Mouse (Mus musculus): ENCODE results near the gene Ppa1.

Gene Ppa1

DNA sequence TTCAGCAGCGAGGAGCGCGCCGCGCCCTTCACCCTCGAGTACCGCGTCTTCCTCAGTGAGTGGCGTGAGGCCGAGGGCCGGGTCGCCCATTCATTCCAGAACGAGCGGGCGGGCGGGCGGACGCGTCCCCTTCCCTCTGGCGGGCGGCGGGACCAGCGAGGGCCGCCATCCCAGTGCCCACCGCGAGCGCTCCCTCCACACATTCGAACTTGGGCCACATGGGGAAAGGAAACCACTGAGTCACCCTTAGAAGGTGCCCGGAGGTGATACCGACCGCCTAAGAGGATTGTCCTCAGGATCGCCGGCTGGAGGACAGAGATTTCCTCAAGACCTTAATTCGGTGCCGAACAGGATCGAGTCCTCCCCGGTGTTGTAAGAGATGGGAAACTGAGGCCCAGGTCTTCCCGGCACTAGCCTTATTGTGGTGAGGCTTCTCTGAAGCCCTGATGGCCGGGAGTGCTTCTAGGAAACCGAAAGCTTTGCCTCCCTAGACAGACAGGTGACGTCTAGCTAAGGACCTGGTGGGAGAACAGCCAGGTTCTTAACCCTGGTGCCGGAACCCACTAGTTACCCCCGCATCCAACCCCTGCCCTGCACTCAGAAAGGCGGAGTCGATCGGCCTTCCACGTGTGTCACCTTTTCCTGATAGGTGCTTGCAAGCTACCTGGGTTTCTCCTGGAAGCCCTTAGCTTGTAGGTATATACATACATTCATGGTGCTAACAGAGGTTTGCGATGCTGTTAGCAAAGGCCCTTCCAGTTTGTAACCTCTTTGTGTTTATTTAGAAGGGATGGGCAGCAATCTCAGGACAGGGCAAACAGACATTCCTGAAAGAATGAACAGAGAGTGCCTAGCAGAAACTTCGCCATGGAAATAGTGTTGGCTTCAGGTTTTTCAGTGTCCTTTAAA lies 639 bp downstream of the Ppa1 start:
- DNase-seq = peak; percentile 14

DNA sequence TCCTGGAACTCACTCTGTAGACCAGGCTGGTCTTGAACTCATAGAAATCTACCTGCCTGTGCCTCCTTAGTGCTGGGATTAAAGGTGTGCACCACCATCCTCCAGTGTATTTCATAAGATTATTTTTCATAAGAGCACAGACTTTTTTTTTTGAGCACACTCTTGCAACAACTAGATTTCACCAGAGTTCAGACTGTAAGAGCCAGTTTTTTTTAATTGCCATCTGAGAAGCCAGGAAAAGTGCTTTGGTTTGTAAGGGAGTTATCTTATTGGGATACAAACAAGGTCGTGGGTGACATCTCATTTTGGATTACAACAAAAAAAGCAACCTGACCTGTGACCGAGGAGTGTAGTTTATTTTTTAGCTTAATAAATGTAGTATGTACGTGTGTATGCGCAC lies 5.8 kb downstream of the Ppa1 start:
- DNase-seq = no peak

GRCm38 (mm10) chr10:61654691-61655090 lies 6.3 kb downstream of the Ppa1 start:
- DNase-seq = no peak

DNA sequence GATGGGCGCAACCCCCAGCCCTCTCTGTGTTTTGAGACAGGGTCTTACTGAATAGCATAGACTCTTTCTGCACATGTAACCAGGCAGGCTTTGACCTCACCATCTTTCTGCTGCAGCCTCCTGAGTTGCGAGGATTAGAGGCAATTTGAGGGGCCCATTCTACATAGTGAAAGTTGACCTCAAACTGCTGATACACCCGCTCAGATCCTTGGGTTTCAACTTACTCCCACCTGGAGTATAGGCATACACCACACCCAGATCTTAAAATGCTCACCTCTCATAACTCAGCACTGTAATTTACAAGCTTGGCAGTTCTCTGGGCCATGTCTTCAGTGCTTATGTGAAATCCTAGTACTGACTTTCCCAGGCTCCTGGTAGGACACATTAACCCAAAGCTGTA lies 6.8 kb downstream of the Ppa1 start:
- no peak for DNase-seq

DNA sequence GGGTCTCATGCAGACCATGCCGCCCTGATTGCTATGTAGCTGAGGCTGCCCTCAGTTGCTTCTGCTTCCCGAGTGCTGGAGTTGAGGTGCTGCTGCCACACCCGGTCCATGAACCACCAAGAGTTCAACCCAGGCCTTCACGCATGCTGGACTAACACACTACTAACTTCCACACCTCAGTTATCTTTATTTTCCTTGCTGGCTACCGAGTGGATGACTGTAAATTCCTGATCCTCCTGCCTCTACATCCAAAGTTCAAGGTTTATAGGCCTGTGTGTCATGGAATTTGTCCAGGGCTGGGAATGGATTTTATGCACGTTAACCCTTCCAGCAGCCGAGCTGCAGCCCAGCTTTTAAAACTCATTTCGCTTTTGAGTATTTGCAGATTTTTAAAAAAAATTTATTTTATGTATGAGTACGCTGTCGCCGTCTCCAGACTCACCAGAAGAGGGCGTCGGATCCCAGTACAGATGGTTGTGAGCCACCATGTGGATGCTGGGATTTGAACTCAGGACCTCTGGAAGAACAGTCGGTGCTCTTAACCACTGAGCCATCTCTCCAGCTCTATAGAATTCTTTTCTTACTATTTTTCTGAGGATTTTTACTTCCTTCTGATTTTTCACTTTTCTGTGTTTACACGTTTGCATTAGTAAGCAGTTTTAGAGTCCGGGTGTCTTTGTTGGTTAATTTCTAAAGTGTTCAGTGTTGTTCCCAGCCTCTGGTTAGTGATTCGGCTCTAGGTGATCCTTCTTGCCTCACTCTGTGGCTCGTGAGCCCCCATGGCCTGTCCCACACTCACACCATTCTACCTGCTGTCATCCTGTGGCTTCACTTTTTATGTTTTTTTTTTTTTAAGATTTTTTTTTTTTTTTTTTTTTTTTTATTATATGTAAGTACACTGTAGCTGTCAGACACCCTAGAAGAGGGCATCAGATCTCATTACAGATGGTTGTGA lies 8.9 kb downstream of the Ppa1 start:
- peak; percentile 72 for DNase-seq

DNA sequence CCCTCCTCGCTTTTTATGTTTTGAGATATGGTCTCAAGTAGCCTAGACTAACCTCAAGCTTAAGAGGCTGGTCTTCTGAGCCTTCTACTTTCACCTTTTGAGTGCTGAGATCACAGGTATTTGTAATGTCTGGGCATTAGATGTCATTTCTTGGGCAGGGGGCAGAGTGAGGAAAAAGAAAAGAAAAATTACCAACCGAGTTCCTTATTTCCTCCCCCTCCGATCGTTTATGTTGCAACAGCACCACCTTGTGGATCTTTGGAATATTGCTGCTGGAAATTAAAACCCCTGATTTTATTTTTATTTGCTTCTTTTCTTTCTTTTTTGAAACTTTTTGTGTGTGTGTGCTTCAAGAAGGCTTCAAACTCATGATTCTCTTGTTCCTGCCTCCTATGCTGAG lies 9.6 kb downstream of the Ppa1 start:
- peak; percentile 31 for DNase-seq

- DNase-seq = no peak
Measured at GRCm38 (mm10) chr10:61661887-61662286, 13.5 kb downstream of the Ppa1 start.

DNA sequence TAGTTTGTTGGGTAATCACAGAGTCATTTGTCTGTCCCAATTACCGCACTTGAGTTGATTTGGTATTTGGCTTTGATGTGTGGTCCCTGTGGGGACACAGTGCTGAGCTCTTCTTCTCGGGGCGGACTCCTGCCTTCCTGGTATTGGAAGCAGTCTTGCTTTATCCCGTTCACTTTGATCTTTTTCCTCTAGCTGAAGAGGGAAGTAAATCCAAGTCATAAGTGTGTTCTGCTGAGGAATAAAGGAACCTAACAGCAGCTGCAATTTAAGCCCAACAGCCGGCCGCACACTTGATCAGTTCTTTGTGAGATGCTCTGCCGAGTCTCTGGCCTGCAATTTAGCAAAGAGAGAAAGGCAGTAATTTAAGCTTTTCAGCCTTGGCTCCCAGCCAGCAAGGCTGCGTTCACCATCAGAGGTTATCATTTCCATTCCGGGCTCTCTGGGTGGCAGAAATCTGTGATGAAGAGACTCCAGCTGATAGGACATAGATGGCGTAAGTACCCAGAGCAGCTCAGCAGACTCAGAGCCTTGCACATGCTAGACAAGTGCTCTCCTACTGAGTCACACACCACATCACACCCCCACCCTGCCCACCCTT lies 14.1 kb downstream of the Ppa1 start:
- DNase-seq = no peak

- DNase-seq = no peak
Measured at GRCm38 (mm10) chr10:61665111-61665510, 16.8 kb downstream of the Ppa1 start.

DNA sequence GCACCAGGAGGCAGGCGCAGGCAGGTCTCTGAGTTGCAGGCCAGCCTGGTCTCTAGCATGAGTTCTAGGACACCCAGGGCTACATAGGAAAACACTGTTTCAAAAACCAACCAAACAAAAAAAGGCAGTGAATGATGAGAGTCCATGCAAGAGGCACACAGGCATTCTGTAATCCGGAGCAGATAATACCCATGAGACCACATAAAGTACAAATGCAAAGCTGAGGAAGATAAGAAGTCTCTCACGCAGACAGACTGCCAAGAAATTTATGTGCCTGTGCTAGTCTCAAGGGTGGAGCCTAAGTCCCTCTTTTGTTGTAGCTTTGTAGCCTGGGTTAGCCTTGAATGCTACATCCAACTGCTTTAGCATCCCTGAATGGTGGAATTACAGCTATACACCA lies 17.3 kb downstream of the Ppa1 start:
- DNase-seq = no peak

GRCm38 (mm10) chr10:61669289-61669688 lies 20.9 kb downstream of the Ppa1 start:
- no peak for DNase-seq

GRCm38 (mm10) chr10:61669896-61670295 lies 21.5 kb downstream of the Ppa1 start:
- DNase-seq = no peak

DNA sequence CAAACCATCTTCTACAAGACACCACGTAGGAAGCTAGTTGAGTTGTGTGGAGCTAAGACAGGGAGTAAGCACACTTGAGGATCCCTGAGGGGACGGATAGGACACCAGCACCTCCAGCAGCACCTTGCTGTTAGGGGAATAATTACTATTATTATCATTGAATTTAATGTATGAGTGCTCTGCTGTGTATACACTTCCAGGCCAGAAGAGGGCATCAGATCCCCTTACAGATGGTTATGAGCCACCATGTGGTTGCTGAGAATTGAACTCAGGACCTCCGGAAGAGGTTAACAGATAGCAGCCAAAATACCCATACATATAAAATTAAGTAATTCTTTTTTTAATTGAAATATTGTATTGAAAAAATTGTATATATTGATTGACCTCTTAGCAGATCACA lies 22.4 kb downstream of the Ppa1 start:
- DNase-seq = no peak

- no peak for DNase-seq
Measured at GRCm38 (mm10) chr10:61675935-61676334, 27.6 kb downstream of the Ppa1 start.

GRCm38 (mm10) chr10:61679545-61679944 lies 31.2 kb downstream of the Ppa1 start:
- peak; percentile 60 for DNase-seq

DNA sequence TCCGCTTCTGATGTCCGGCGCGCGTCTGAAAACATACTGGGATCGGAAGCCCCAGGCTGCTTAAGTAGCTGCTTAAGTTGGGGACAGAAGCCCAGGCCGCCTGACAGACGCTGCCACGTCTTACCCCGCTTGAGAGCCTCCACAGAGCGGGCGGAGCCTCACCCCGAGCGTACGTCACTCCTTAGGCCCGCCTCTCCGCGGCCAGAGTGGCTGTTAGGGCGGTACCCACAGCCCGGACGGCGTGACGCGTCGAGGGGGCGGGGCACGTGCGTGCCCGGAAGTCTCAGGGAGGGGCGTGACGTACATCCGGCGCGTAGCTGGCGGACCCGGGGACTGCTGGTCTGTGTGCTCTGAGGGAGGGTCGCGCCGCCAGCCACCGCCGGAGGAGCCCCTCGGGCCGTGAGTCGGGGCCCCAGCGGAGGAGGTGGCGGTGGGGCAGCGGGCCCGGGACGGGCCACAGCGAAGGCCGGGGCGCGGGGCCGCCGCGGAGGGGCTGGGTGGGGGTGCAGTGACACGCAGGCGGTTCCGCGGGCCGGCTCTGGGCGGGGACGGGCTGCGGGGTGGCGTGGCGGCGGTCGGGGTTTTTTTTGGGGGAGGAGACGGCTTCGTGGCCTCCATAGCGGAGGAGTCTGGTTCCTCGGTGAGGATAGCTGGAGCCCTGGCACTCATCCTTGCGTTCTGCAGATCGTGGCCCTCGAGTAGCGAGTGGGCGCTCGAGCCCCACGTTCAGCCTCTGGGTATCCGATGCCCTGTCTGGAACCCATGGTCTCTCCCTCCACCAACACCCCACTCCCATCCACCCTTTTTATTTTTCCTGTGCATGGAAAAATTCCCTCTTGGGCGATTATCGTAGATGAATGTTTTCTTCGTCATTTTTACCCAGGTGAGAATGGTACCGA lies 31.9 kb downstream of the Ppa1 start, which contains the start of gene Sar1a:
Gene Sar1a, plus strand, starts transcription at position 285 of the 899 bp plus-strand sequence.
- DNase-seq = peak; percentile 98

DNA sequence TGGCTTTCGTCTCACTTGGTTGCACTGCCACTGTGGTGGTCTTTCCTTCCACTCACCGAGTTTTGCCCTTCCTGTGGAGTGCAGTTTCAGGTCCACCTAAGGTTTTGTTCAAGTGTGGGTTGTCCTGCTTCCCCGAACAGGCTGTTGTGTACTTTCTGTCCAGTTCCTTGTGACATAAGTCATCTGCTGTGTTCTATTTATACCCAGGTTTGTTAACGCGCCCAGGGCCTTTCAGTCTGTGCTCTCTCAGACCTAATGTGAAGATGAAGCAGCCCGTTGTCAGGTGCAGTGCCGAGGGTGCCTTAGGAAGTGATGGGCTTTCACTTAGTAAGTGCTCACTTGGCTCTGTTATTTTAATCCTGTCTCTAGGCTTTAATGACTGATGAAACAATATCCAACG lies 41.1 kb downstream of the Ppa1 start:
- no peak for DNase-seq

DNA sequence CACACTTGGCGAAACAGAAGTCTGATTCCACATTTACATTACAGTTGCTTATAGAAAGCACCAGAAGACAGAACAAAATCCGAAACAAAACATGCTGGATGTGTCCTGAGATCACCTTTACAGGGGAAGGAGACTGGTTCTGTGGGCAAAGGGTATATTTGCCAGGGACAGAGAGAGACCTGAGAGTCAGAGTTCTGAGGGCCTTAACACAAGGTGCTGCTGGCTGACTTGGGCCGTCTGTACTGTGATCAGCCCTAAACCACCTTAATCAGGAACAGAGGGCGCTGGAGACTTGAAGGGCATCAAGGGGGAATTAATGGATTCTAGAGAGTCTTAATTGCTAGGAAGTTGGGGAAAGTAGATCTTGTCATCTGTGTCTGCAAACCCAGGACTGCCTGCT lies 45.2 kb downstream of the Ppa1 start:
- DNase-seq = no peak

GRCm38 (mm10) chr10:61694870-61695670 lies 46.7 kb downstream of the Ppa1 start, which contains the start of gene Tysnd1:
Tysnd1 (plus strand) TSS chr10:61695514.
- DNase-seq = peak; percentile 98

- DNase-seq = no peak
Measured at GRCm38 (mm10) chr10:61695703-61696559, 47.6 kb downstream of the Ppa1 start.
